Mouse (Mus musculus) stomach, postnatal 0 days (tissue): ENCODE data around the gene Tenm4.

ENCODE experiments used
- CTCF ChIP-seq: IDR thresholded peaks from 2 replicates; pipeline ENCODE4 v1.5.1; 2016; ENCODE audit warnings: antibody characterized with exemption, low read depth, mild to moderate bottlenecking, moderate library complexity
- EP300 ChIP-seq: optimal IDR thresholded peaks from 2 replicates; pipeline ENCODE3; 2016; ENCODE audit warnings: antibody characterized with exemption

GRCm38 (mm10) chr7:96562890-96563289 lies 391.8 kb downstream of the Tenm4 start:
- TF ChIP-seq CTCF (no peak), EP300 (no peak)
